Mouse (Mus musculus) heart, adult 2 months (tissue): ENCODE results near the gene Olfr1396. TPM values are rescaled to one million over a fixed set of nuclear protein-coding genes. Genes with fewer than 3 reads are reported as not detected.

Experiments used
- DNase-seq, 2 experiments: peaks; one replicate each; pipeline ENCODE4 v3.0.0; 2021
- H3K27ac ChIP-seq: fragments of 200-600 bp; 2 replicates; pipeline ENCODE4 v1.8.1; 2022
- H3K27me3 ChIP-seq: fragments of 200-500 bp; 2 replicates; pipeline ENCODE4 v1.6.1; 2012; ENCODE audit warnings: mild to moderate bottlenecking, low read length, inconsistent platforms, mixed read lengths; ENCODE audit not compliant: control insufficient read depth, insufficient read depth
- H3K36me3 ChIP-seq: fragments of 200-500 bp; 2 replicates; pipeline ENCODE4 v1.6.1; 2012; ENCODE audit warnings: low read length, inconsistent platforms; ENCODE audit not compliant: control insufficient read depth, insufficient read depth
- H3K4me1 ChIP-seq: fragments of 200-500 bp; 2 replicates; pipeline ENCODE4 v1.6.1; 2011; ENCODE audit warnings: low read length; ENCODE audit not compliant: control insufficient read depth, insufficient read depth
- H3K4me3 ChIP-seq: fragments of 200-600 bp; 2 replicates; pipeline ENCODE4 v1.8.1; 2022
- H3K79me2 ChIP-seq: fragments of 200-500 bp; replicated peaks from 2 replicates; pipeline ENCODE4 v1.6.1; 2012; ENCODE audit warnings: mild to moderate bottlenecking, inconsistent platforms, low read length, moderate library complexity, mixed read lengths; ENCODE audit not compliant: control insufficient read depth, insufficient read depth
- H3K9ac ChIP-seq: fragments of 200-500 bp; 2 replicates; pipeline ENCODE4 v1.6.1; 2012; ENCODE audit warnings: low read depth, mild to moderate bottlenecking, control low read depth, inconsistent platforms, low read length, mixed read lengths
- CTCF ChIP-seq: fragments of 200-600 bp; IDR thresholded peaks from 2 replicates; pipeline ENCODE4 v1.8.1; 2022; ENCODE audit warnings: antibody characterized with exemption, mild to moderate bottlenecking, moderate library complexity
- EP300 ChIP-seq: fragments of 200-500 bp; IDR thresholded peaks from 2 replicates; pipeline ENCODE4 v1.6.1; 2011; ENCODE audit warnings: low read depth, low read length, control low read depth; ENCODE audit not compliant: insufficient read depth
- POLR2A ChIP-seq: fragments of 200-500 bp; IDR thresholded peaks from 2 replicates; pipeline ENCODE4 v1.6.1; 2011; ENCODE audit warnings: mild to moderate bottlenecking, low read depth, low read length, control low read depth; ENCODE audit not compliant: insufficient read depth
- WGBS: fragments of 180-500 bp; shearing (Covaris S2); methylation state at CpG from one replicate; pipeline ENCODE4 v1.1.7; 2018; 5-methylcytosine and 5-hydroxymethylcytosine counted together
- intact Hi-C: fragments of 180-260 bp; cut with DNase I; formaldehyde crosslinking; loops from one replicate; pipeline ENCODE4 v1.15.1; 2025
- long read RNA-seq: library from polyadenylated mRNA; stranded (forward); transcript quantifications from one replicate; pipeline ENCODE4 v2.0.0, GENCODE M21; 2021
- polyA plus RNA-seq: library from polyadenylated mRNA; depleted of rRNA; stranded (reverse); fragments of >200 nt; gene quantifications from 2 replicates; pipeline ENCODE4 v1.2.3, GENCODE M21; 2012; rRNA removed
- total RNA-seq, 2 experiments: library from RNA; stranded (reverse); gene quantifications; 2 replicates each; pipeline ENCODE4 v1.2.3; 2021

The Olfr1396 gene
- total RNA-seq (1 to 10 TPM in 1 of 2 experiments, under 1 TPM in 1; 0.97 to 1.4 TPM), polyA plus RNA-seq (4.4 and 9.7 TPM in 2 replicates)
- long read RNA-seq, partial matches to known transcripts: 0 of 1 reads
- long read RNA-seq, other reads (novel, unspliced or antisense): 1 of 1 reads

GRCm38 (mm10) chr11:49114774-49115173, at the start of gene Olfr1396:
Gene Olfr1396 (minus strand): TSS chr11:49114874.
- H3K27ac ChIP-seq: peak within 1 kb of the TSS; percentile 73
- intact Hi-C loops: loop anchor here (2.0 kb wide), 1 partner anchor 72 kb away; the partner anchor contains the start of gene Btnl9

GRCm38 (mm10) chr11:49156821-49157814, 42.4 kb upstream of the Olfr1396 start:
- DNase-seq: no peak
- Histone ChIP-seq H3K27ac (peak overlapping the region; percentile 15; the same call in 1 of the 2 replicates), H3K36me3 (no peaks in the 10 kb centered on the region; the same call in 1 of the 2 replicates), H3K27me3 (no peaks in the 10 kb centered on the region), H3K9ac (no peak overlapping the region), H3K79me2 (no peaks in the 10 kb centered on the region), H3K4me3 (no peak overlapping the region), H3K4me1 (peaks cover 5% of the 10 kb centered on the region)
- TF ChIP-seq EP300: no peak
- no peak for TF ChIP-seq CTCF
- no peak for TF ChIP-seq POLR2A
- WGBS: 72% methylated on average over 2 of the region's 2 CpGs
- intact Hi-C loops: no loop called here

More at GRCm38 (mm10) chr11:49114774-49115173, at the start of gene Olfr1396:
- no peak within 1 kb of the TSS for H3K9ac ChIP-seq
- H3K27me3 ChIP-seq: no peaks in the 10 kb centered on the region
- no peak for DNase-seq
- TF ChIP-seq POLR2A (no peak), CTCF (no peak), EP300 (no peak)
- peaks cover 5% of the 10 kb centered on the region for H3K4me1 ChIP-seq
- H3K36me3 ChIP-seq: peaks cover 2% of the 10 kb centered on the region; the same call in 1 of the 2 replicates
- no peak within 1 kb of the TSS for H3K4me3 ChIP-seq
- H3K79me2 ChIP-seq: no peaks in the 10 kb centered on the region

- intact Hi-C loops: loop anchor here (2.0 kb wide), 1 partner anchor 37 kb away; no protein-coding TSS in a partner anchor
- Histone ChIP-seq H3K79me2 (no peaks in the 10 kb centered on the region), H3K36me3 (no peaks in the 10 kb centered on the region; the same call in 1 of the 2 replicates), H3K4me1 (peaks cover 5% of the 10 kb centered on the region), H3K27ac (peak within 1 kb of the TSS; percentile 47), H3K9ac (no peak within 1 kb of the TSS), H3K27me3 (no peaks in the 10 kb centered on the region), H3K4me3 (no peak within 1 kb of the TSS)
- TF ChIP-seq EP300 (no peak), POLR2A (no peak), CTCF (no peak)
- 40% methylated on average over 1 of the region's 1 CpGs for WGBS
- no peak for DNase-seq
These were observed 39.4 kb upstream of the Olfr1396 start, which contains the start of gene Olfr1394 for GRCm38 (mm10) chr11:49154077-49154476. Gene Olfr1394 (plus strand): TSS chr11:49154377.

- intact Hi-C loops: no loop called here
- no peak for DNase-seq
- H3K36me3 ChIP-seq: no peaks in the 10 kb centered on the region
- H3K4me1 ChIP-seq: peaks cover 1% of the 10 kb centered on the region; the same call in 1 of the 2 replicates
- no peak within 1 kb of the TSS for H3K4me3 ChIP-seq
- no peak for TF ChIP-seq POLR2A
- TF ChIP-seq EP300: no peak
- no peak for TF ChIP-seq CTCF
- no peak within 1 kb of the TSS for H3K27ac ChIP-seq
- WGBS: 79% methylated on average over 6 of the region's 6 CpGs
- no peaks in the 10 kb centered on the region for H3K79me2 ChIP-seq
- no peak within 1 kb of the TSS for H3K9ac ChIP-seq
- H3K27me3 ChIP-seq: no peaks in the 10 kb centered on the region
These were observed 27.3 kb upstream of the Olfr1396 start, which contains the start of gene Olfr1395 for GRCm38 (mm10) chr11:49141974-49142373. Gene Olfr1395 (plus strand): TSS chr11:49142274.

GRCm38 (mm10) chr11:49124169-49124568, 9.5 kb upstream of the Olfr1396 start:
- no peak overlapping the region for H3K27ac ChIP-seq
- DNase-seq: no peak
- H3K9ac ChIP-seq: no peak overlapping the region
- H3K4me1 ChIP-seq: no peaks in the 10 kb centered on the region; the same call in 1 of the 2 replicates
- intact Hi-C loops: no loop called here
- no peak overlapping the region for H3K4me3 ChIP-seq
- no peaks in the 10 kb centered on the region for H3K36me3 ChIP-seq
- TF ChIP-seq CTCF (no peak), EP300 (no peak), POLR2A (no peak)
- H3K27me3 ChIP-seq: no peaks in the 10 kb centered on the region
- WGBS: 87% methylated on average over 2 of the region's 2 CpGs
- H3K79me2 ChIP-seq: no peaks in the 10 kb centered on the region
